Mouse (Mus musculus) neural tube, embryonic 11.5 days (tissue): ENCODE data around the gene Aqr. TPM values are rescaled to one million over a fixed set of nuclear protein-coding genes. Genes with fewer than 3 reads are reported as not detected.
A peak's percentile ranks its signal among the peaks of the same experiment; 100 is the strongest.

Source experiments
- ATAC-seq: fragments of 200-750 bp; cut with Nextera tagmentation; 2 replicates; pipeline ENCODE4 v1.8.0; 2017; ENCODE audit warnings: moderate number of reproducible peaks, mild to moderate bottlenecking, moderate TSS enrichment, moderate library complexity; ENCODE audit not compliant: insufficient read depth, low FRiP score, low TSS enrichment
- DNase-seq: peaks from one replicate; pipeline ENCODE4 v3.0.0-alpha.2; 2015; ENCODE audit warnings: low spot score
- H3K27ac ChIP-seq: fragments of 300-500 bp; sonication (generic); 2 replicates; pipeline ENCODE4 v1.5.1; 2014; ENCODE audit warnings: low read depth, mild to moderate bottlenecking, low read length
- H3K27me3 ChIP-seq: fragments of 300-500 bp; sonication (generic); 2 replicates; pipeline ENCODE4 v1.6.1; 2014; ENCODE audit warnings: mild to moderate bottlenecking, low read length, mixed read lengths; ENCODE audit not compliant: control insufficient read depth, insufficient read depth
- H3K36me3 ChIP-seq: fragments of 300-500 bp; sonication (generic); 2 replicates; pipeline ENCODE4 v1.6.1; 2014; ENCODE audit warnings: mild to moderate bottlenecking, low read length, moderate library complexity, mixed read lengths; ENCODE audit not compliant: control insufficient read depth, insufficient read depth
- H3K4me1 ChIP-seq: fragments of 300-500 bp; sonication (generic); 2 replicates; pipeline ENCODE4 v1.6.1; 2014; ENCODE audit warnings: low read length, mixed read lengths; ENCODE audit not compliant: control insufficient read depth, insufficient read depth
- H3K4me2 ChIP-seq: fragments of 300-500 bp; sonication (generic); 2 replicates; pipeline ENCODE4 v1.6.1; 2014; ENCODE audit warnings: low read depth, mild to moderate bottlenecking, moderate library complexity
- H3K4me3 ChIP-seq: fragments of 300-500 bp; sonication (generic); 2 replicates; pipeline ENCODE4 v1.5.1; 2014; ENCODE audit warnings: low read depth, low read length
- H3K9ac ChIP-seq: fragments of 300-500 bp; sonication (generic); 2 replicates; pipeline ENCODE4 v1.6.1; 2014; ENCODE audit warnings: mild to moderate bottlenecking, low read length
- H3K9me3 ChIP-seq: fragments of 300-500 bp; sonication (generic); 2 replicates; pipeline ENCODE4 v1.6.1; 2016; ENCODE audit warnings: low read length; ENCODE audit not compliant: control insufficient read depth
- WGBS: fragments of 180-500 bp; shearing (Covaris S2); extraction: QIAGEN DNeasy Blood & Tissue Kit; methylation state at CpG from one replicate; pipeline ENCODE4 v1.1.7; 2014; 5-methylcytosine and 5-hydroxymethylcytosine counted together
- polyA plus RNA-seq: library from polyadenylated mRNA; unstranded; fragments of >200 nt; fragmentation: Nextera tagmentation; extraction: Ambion mirVana; gene quantifications from 2 replicates; pipeline ENCODE4 v1.2.1, GENCODE M21; 2014

Gene Aqr
- polyA plus RNA-seq, 1 experiment from 2014 or later = 64.3 TPM

GRCm38 (mm10) chr2:114146864-114147458 lies 39.9 kb downstream of the Aqr start:
- no peak overlapping the region for H3K9ac ChIP-seq
- no peak overlapping the region for H3K27ac ChIP-seq
- H3K36me3 ChIP-seq = peaks cover 17% of the 10 kb centered on the region
- DNase-seq (no peak), ATAC-seq (no peak)
- H3K4me2 ChIP-seq = no peak overlapping the region
- no peak overlapping the region for H3K4me3 ChIP-seq
- no peaks in the 10 kb centered on the region for H3K27me3 ChIP-seq
- 91% methylated on average over 15 of the region's 15 CpGs for WGBS
- H3K4me1 ChIP-seq = no peaks in the 10 kb centered on the region
- no peaks in the 10 kb centered on the region for H3K9me3 ChIP-seq

GRCm38 (mm10) chr2:114145315-114145801 lies 41.5 kb downstream of the Aqr start:
- H3K4me1 ChIP-seq = no peaks in the 10 kb centered on the region
- no peaks in the 10 kb centered on the region for H3K9me3 ChIP-seq
- H3K27ac ChIP-seq = no peak overlapping the region
- H3K4me3 ChIP-seq = no peak overlapping the region
- DNase-seq (peak; percentile 44), ATAC-seq (no peak)
- WGBS = 87% methylated on average over 6 of the region's 6 CpGs
- no peak overlapping the region for H3K4me2 ChIP-seq
- no peaks in the 10 kb centered on the region for H3K27me3 ChIP-seq
- H3K36me3 ChIP-seq = peaks cover 17% of the 10 kb centered on the region
- no peak overlapping the region for H3K9ac ChIP-seq

GRCm38 (mm10) chr2:114144915-114145314 lies 41.9 kb downstream of the Aqr start:
- Histone ChIP-seq H3K36me3 (peaks cover 16% of the 10 kb centered on the region), H3K27me3 (no peaks in the 10 kb centered on the region), H3K9me3 (no peaks in the 10 kb centered on the region), H3K4me3 (no peak overlapping the region), H3K27ac (no peak overlapping the region), H3K9ac (no peak overlapping the region), H3K4me2 (no peak overlapping the region), H3K4me1 (no peaks in the 10 kb centered on the region)
- ATAC-seq (no peak), DNase-seq (no peak)
- WGBS = 95% methylated on average over 5 of the region's 5 CpGs

- Histone ChIP-seq H3K9ac (no peak overlapping the region), H3K27me3 (no peaks in the 10 kb centered on the region), H3K4me2 (no peak overlapping the region), H3K4me3 (no peak overlapping the region), H3K4me1 (no peaks in the 10 kb centered on the region), H3K36me3 (peaks cover 12% of the 10 kb centered on the region), H3K27ac (no peak overlapping the region), H3K9me3 (no peaks in the 10 kb centered on the region)
- ATAC-seq (no peak), DNase-seq (no peak)
- 94% methylated on average over 6 of the region's 6 CpGs for WGBS
Measured at GRCm38 (mm10) chr2:114143842-114144241, 43.0 kb downstream of the Aqr start.

- ATAC-seq = no peak
- DNase-seq = no peak
- Histone ChIP-seq H3K4me3 (no peak overlapping the region), H3K4me2 (no peak overlapping the region), H3K27ac (no peak overlapping the region), H3K27me3 (no peaks in the 10 kb centered on the region), H3K36me3 (peaks cover 5% of the 10 kb centered on the region), H3K4me1 (no peaks in the 10 kb centered on the region), H3K9me3 (no peaks in the 10 kb centered on the region), H3K9ac (no peak overlapping the region)
- 98% methylated on average over 9 of the region's 9 CpGs for WGBS
Measured at GRCm38 (mm10) chr2:114136755-114137154, 50.1 kb downstream of the Aqr start.

GRCm38 (mm10) chr2:114135777-114136176 lies 51.0 kb downstream of the Aqr start:
- Histone ChIP-seq H3K9ac (no peak overlapping the region), H3K4me1 (no peaks in the 10 kb centered on the region), H3K27ac (no peak overlapping the region), H3K4me2 (no peak overlapping the region), H3K4me3 (no peak overlapping the region), H3K36me3 (peaks cover 5% of the 10 kb centered on the region), H3K9me3 (no peaks in the 10 kb centered on the region), H3K27me3 (no peaks in the 10 kb centered on the region)
- ATAC-seq (no peak), DNase-seq (no peak)
- 87% methylated on average over 2 of the region's 2 CpGs for WGBS

- Histone ChIP-seq H3K36me3 (peaks cover 6% of the 10 kb centered on the region), H3K27ac (no peak overlapping the region), H3K4me2 (no peak overlapping the region), H3K4me3 (no peak overlapping the region), H3K9me3 (no peaks in the 10 kb centered on the region), H3K27me3 (no peaks in the 10 kb centered on the region), H3K4me1 (no peaks in the 10 kb centered on the region), H3K9ac (no peak overlapping the region)
- no peak for ATAC-seq
- WGBS = 94% methylated on average over 4 of the region's 4 CpGs
- DNase-seq = no peak
Measured at GRCm38 (mm10) chr2:114133355-114133754, 53.5 kb downstream of the Aqr start.

GRCm38 (mm10) chr2:114130657-114131056 lies 56.2 kb downstream of the Aqr start:
- DNase-seq = no peak
- Histone ChIP-seq H3K4me3 (no peak overlapping the region), H3K27me3 (no peaks in the 10 kb centered on the region), H3K36me3 (peaks cover 5% of the 10 kb centered on the region), H3K9me3 (no peaks in the 10 kb centered on the region), H3K4me1 (no peaks in the 10 kb centered on the region), H3K9ac (no peak overlapping the region), H3K4me2 (no peak overlapping the region), H3K27ac (no peak overlapping the region)
- ATAC-seq = no peak
- WGBS = 96% methylated on average over 13 of the region's 13 CpGs

GRCm38 (mm10) chr2:114123304-114123703 lies 63.5 kb downstream of the Aqr start:
- 92% methylated on average over 4 of the region's 4 CpGs for WGBS
- Histone ChIP-seq H3K36me3 (peaks cover 2% of the 10 kb centered on the region; the same call in 1 of the 2 replicates), H3K4me3 (no peak overlapping the region), H3K4me1 (no peaks in the 10 kb centered on the region), H3K27ac (no peak overlapping the region), H3K4me2 (no peak overlapping the region), H3K9me3 (no peaks in the 10 kb centered on the region), H3K9ac (no peak overlapping the region), H3K27me3 (no peaks in the 10 kb centered on the region)
- ATAC-seq (no peak), DNase-seq (no peak)
